Mouse (Mus musculus): ENCODE results near the gene Dpysl5. TPM values are rescaled to one million over a fixed set of nuclear protein-coding genes. Genes with fewer than 3 reads are reported as not detected.

Gene Dpysl5
- polyA plus RNA-seq, 1 experiment from 2014 or later: 0.29 TPM

DNA sequence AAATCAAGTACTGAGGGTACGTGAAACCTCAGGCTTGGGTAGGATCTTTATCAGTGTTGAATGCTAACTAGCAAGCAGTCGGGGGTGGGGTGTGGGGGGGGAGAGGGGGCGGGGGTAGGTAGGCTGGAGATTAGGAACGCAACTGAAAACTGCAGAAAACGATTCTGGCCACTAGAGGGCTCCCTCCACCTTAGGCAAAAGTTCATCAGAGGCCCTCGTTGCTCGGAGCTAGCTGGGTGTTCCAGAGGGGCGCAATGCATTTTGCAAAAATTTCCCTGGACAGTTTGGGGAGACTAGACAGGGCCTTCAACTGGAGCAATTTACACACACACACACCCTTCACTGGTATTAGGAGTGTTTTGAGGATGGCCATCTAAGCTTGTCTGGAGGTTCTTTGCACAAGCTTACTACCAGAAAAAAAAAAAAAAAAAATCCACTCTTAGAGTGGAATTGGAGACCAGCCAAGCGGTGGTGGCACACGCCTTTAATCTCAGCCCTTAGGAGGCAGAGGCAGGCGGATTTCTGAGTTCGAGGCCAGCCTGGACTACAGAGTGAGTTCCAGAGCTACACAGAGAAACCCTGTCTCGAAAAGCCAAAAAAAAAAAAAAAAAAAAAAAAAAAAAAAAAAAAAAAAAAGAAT lies 1.5 kb upstream of the Dpysl5 start:
- Histone ChIP-seq H3K27me3 (peaks cover 83% of the 10 kb centered on the region), H3K9me3 (replicated peaks) (no peaks in the 10 kb centered on the region), H3K4me1 (replicated peaks) (peaks cover 27% of the 10 kb centered on the region), H3K27ac (replicated peaks) (no peak overlapping the region), H3K4me3 (replicated peaks) (no peak overlapping the region), H3K36me3 (replicated peaks) (no peaks in the 10 kb centered on the region), H3K9ac (no peak overlapping the region), H3K4me2 (no peak overlapping the region)
- ATAC-seq (ENCODE audit: insufficient read depth): no peak
- WGBS (ENCODE audit: insufficient replicate concordance): 6% methylated on average over 13 of the region's 13 CpGs

DNA sequence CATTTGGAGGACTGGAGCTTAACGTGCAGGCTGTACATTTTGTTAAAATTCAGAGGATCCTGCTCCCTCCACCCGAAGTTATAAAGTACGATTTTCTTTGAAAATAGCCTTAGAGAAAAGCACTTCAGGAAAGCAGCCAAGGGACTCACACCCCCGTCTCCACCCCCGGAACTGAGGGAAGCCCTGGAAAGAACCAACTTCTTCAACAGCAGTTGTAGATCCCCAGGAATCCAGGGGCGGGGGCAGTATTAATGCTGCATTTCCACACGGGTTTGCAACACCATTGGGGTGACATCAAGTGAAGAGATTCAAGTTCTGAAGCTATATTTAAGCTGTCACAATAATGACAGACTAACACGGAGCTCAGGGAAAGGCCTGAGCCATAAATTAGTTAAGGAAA lies 878 bp upstream of the Dpysl5 start:
- no peaks in the 10 kb centered on the region for H3K9me3 ChIP-seq (replicated peaks)
- H3K4me1 ChIP-seq (replicated peaks): peaks cover 27% of the 10 kb centered on the region
- no peaks in the 10 kb centered on the region for H3K36me3 ChIP-seq (replicated peaks)
- H3K27me3 ChIP-seq: peaks cover 87% of the 10 kb centered on the region
- no peak overlapping the region for H3K4me3 ChIP-seq (replicated peaks)
- no peak overlapping the region for H3K27ac ChIP-seq (replicated peaks)
- 20% methylated on average over 8 of the region's 8 CpGs for WGBS (ENCODE audit: insufficient replicate concordance)
- H3K4me2 ChIP-seq: no peak overlapping the region
- no peak overlapping the region for H3K9ac ChIP-seq
- no peak for ATAC-seq (ENCODE audit: insufficient read depth)

DNA sequence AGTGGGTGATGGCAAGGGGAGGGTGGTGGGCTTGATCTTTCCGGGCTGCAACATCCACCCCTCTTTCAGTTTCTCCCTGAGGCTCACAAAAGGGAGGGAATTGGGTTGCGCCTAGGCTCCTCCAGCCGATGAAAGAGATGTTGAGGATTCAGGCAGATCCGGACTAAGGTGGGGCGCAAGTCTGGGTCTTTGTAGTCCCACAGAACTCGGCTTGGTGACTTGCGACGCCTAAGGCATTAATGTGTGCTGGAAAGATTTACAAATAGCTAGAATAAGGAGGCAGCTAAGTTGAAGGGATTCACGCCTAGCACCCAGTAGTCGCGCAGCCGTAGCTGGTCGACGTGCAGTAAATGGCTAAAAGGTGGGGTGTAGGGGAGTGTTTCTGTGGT lies 632 bp downstream of the Dpysl5 start:
- Histone ChIP-seq H3K4me2 (peak overlapping the region; percentile 66), H3K27ac (replicated peaks) (no peak overlapping the region), H3K4me1 (replicated peaks) (peaks cover 27% of the 10 kb centered on the region), H3K36me3 (replicated peaks) (no peaks in the 10 kb centered on the region), H3K9ac (no peak overlapping the region), H3K4me3 (replicated peaks) (peak overlapping the region; percentile 46), H3K27me3 (peaks cover 91% of the 10 kb centered on the region), H3K9me3 (replicated peaks) (no peaks in the 10 kb centered on the region)
- ATAC-seq (ENCODE audit: insufficient read depth): peak; percentile 26; the same call in 1 of the 2 replicates
- 2% methylated on average over 14 of the region's 14 CpGs for WGBS (ENCODE audit: insufficient replicate concordance)

DNA sequence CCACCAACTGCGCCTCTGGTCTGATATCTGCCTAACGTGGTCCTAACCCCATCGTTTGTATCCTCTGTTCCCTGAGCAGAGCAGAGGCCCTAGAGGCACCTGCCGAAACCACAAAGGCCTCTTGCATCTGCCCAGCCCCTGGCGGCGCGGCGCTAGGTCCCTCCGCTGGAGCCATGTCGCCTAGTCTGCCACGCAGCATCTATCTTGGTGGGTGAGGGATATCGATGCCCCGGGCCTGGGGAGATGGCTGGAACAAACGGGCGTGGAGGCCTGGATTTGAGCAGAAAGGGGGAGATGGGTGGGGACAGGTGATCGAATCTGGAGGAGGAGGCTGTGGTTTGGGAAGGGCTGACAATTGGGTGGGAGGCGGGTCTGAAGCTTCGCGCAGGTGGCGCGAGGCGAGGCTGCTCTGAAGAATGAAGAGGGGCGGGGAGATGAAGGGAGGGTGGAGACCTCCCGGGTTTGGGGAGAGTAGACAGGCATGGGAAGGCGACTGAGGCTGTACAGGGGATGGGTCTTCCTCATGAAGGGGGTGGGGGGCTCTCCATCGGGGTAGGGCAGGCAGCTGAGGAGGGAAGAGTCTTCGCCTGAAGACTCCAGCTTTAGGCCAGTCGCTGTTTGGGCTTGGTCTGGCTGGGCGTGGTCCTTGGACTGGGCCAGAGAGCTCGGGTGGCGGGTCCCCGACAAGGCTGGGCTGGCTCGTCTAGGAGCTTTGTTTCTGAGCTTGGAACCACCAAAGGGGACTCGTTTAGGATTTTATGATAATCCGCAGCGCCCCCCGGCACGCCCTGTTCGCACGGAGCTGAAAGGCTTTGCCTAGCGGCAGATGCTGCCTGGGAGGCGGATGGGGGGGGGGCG lies 1.3 kb downstream of the Dpysl5 start:
- no peak for ATAC-seq (ENCODE audit: insufficient read depth)
- peaks cover 27% of the 10 kb centered on the region for H3K4me1 ChIP-seq (replicated peaks)
- H3K4me3 ChIP-seq (replicated peaks): peak overlapping the region; percentile 46
- peaks cover 88% of the 10 kb centered on the region for H3K27me3 ChIP-seq
- H3K9me3 ChIP-seq (replicated peaks): no peaks in the 10 kb centered on the region
- no peaks in the 10 kb centered on the region for H3K36me3 ChIP-seq (replicated peaks)
- WGBS (ENCODE audit: insufficient replicate concordance): 2% methylated on average over 43 of the region's 43 CpGs
- H3K9ac ChIP-seq: no peak overlapping the region
- H3K4me2 ChIP-seq: peak overlapping the region; percentile 66
- H3K27ac ChIP-seq (replicated peaks): no peak overlapping the region

DNA sequence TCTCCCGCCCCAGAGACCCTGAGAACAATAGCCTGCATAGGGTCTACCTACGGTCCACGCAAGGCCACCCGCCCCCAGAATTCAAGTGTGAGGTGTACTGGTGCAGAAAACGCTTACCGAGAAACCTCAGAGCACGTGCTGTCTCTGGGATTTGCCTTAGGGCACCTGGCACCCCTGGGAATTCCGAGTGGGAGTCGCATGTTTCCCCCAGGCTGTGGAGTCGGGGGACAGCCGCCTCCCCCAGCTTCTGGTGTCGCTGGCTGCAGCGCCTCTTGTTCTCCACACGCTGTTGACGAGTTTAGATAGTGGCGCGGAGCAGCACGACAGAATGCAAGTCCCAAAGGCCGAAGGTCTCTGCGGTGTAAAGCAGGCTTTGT lies 1.9 kb downstream of the Dpysl5 start:
- peak overlapping the region; percentile 2; the same call in 1 of the 2 replicates for H3K4me3 ChIP-seq (replicated peaks)
- no peaks in the 10 kb centered on the region for H3K9me3 ChIP-seq (replicated peaks)
- H3K9ac ChIP-seq: no peak overlapping the region
- peak overlapping the region; percentile 66 for H3K4me2 ChIP-seq
- peaks cover 85% of the 10 kb centered on the region for H3K27me3 ChIP-seq
- WGBS (ENCODE audit: insufficient replicate concordance): 1% methylated on average over 20 of the region's 20 CpGs
- ATAC-seq (ENCODE audit: insufficient read depth): no peak
- no peaks in the 10 kb centered on the region for H3K36me3 ChIP-seq (replicated peaks)
- peaks cover 27% of the 10 kb centered on the region for H3K4me1 ChIP-seq (replicated peaks)
- no peak overlapping the region for H3K27ac ChIP-seq (replicated peaks)

DNA sequence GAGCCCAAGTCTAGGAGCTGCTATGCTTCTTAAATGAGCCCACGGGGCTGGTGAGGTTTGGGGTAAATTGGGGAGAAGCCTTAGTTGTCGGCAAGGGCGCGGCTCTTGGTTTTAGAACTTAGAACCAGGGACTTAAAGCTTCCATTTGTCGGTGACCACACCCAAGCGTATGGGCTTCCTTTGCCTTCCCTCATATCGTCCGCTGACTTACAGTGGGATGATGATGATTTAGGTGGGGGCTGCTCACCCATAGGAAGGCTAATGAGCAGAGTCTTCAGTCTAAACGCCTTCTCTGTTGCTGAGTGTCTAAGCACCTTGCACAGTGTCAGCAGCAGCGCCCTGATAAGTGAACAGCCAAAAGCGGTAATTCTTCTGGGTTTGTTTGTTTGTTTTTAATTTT lies 2.3 kb downstream of the Dpysl5 start:
- H3K4me3 ChIP-seq (replicated peaks): 0 out of 2 replicates have a peak overlapping the region, but pooled peaks have one; percentile 2
- H3K4me2 ChIP-seq: peak overlapping the region; percentile 66
- H3K4me1 ChIP-seq (replicated peaks): peaks cover 27% of the 10 kb centered on the region
- WGBS (ENCODE audit: insufficient replicate concordance): 19% methylated on average over 11 of the region's 11 CpGs
- no peak overlapping the region for H3K9ac ChIP-seq
- no peaks in the 10 kb centered on the region for H3K36me3 ChIP-seq (replicated peaks)
- no peak for ATAC-seq (ENCODE audit: insufficient read depth)
- H3K9me3 ChIP-seq (replicated peaks): no peaks in the 10 kb centered on the region
- peaks cover 81% of the 10 kb centered on the region for H3K27me3 ChIP-seq
- no peak overlapping the region for H3K27ac ChIP-seq (replicated peaks)

DNA sequence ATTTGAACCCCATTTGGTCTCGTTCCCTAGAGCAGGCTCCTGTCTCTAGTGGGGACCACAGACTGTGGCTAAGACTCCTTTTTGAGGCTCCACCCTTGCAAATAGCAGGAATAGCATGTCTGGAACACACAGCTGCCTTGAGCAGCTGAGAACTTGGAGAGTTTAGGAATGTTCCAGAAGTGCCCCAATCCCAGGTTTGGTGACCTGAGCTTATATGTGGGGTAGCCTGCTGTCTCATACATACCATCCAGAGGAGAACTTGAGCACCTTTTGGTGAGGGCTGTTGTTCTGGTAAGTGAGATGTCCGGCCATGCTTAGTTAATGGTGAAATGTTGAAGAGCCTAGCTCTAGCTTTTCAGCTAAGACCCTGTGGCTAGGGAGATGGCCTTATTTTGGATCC lies 4.9 kb downstream of the Dpysl5 start:
- Histone ChIP-seq H3K9ac (no peak overlapping the region), H3K27me3 (peaks cover 55% of the 10 kb centered on the region)
- WGBS (ENCODE audit: insufficient replicate concordance): 55% methylated on average over 2 of the region's 2 CpGs

DNA sequence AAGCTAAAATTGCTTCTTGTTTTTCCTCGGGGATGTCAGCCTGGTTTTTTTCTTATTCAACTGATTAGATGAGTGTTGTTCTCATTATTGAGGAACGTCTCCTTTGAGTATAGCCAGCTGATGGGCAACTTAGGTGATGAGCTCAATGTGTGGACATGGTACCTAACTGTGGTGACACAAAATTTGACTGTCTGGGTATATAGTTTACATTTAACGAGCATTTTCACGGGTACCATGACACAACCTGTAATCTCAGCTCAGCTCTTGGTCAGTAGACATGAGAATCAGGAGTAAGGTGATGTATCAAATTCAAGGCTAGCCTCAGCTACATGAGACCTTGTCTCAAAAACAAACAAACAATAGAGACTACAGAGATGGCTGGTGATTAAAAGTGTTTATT lies 6.1 kb downstream of the Dpysl5 start:
- Histone ChIP-seq H3K27me3 (peaks cover 43% of the 10 kb centered on the region), H3K9ac (no peak overlapping the region), H3K36me3 (replicated peaks) (no peaks in the 10 kb centered on the region), H3K4me2 (no peak overlapping the region), H3K27ac (replicated peaks) (no peak overlapping the region), H3K4me3 (replicated peaks) (no peak overlapping the region), H3K9me3 (replicated peaks) (no peaks in the 10 kb centered on the region), H3K4me1 (replicated peaks) (peaks cover 13% of the 10 kb centered on the region; the same call in 1 of the 2 replicates)
- WGBS (ENCODE audit: insufficient replicate concordance): 59% methylated on average over 4 of the region's 4 CpGs
- ATAC-seq (ENCODE audit: insufficient read depth): no peak

More for the DNA sequence above, 4.9 kb downstream of the Dpysl5 start:
- Histone ChIP-seq H3K4me3 (replicated peaks) (no peak overlapping the region), H3K36me3 (replicated peaks) (no peaks in the 10 kb centered on the region), H3K4me1 (replicated peaks) (peaks cover 25% of the 10 kb centered on the region), H3K27ac (replicated peaks) (no peak overlapping the region), H3K4me2 (no peak overlapping the region), H3K9me3 (replicated peaks) (no peaks in the 10 kb centered on the region)
- no peak for ATAC-seq (ENCODE audit: insufficient read depth)

DNA sequence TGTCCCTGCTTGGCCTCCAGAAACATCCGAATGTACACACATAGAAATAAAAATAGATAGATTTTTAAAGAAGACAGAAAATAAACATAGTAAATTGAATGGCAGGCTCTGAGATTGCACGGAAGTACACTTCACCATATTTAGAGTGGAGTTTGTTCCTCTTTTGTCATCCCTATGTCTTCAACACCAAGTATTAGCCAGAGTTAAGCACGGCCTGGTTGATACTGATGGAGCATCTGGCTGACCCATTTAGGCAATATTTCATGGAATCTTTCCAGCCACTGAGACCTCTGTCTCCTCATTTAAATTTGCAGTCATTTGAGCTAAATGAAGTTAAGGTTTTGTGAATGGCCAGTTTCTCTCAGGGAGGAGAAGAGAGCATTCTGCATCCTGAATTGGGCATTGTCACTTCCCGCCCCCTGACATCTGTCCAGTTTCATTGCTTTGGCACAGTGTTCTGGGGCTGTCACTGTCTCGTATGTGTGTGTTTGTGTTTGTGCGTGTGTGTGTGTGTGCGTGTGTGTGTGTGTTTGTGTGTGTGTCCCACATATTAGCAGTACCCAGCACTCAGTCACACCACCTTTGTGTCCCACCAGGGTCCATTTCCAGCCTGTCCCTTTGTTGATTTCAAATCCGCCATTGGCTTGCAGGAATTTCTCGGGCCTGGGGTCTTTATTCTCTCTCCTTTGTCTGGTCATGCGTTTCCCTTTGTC lies 6.8 kb downstream of the Dpysl5 start:
- no peak overlapping the region for H3K4me3 ChIP-seq (replicated peaks)
- peaks cover 6% of the 10 kb centered on the region; the same call in 1 of the 2 replicates for H3K4me1 ChIP-seq (replicated peaks)
- no peak overlapping the region for H3K9ac ChIP-seq
- WGBS (ENCODE audit: insufficient replicate concordance): 59% methylated on average over 10 of the region's 10 CpGs
- no peaks in the 10 kb centered on the region for H3K9me3 ChIP-seq (replicated peaks)
- no peak overlapping the region for H3K4me2 ChIP-seq
- no peaks in the 10 kb centered on the region for H3K36me3 ChIP-seq (replicated peaks)
- no peak for ATAC-seq (ENCODE audit: insufficient read depth)
- H3K27me3 ChIP-seq: peaks cover 37% of the 10 kb centered on the region
- no peak overlapping the region for H3K27ac ChIP-seq (replicated peaks)

DNA sequence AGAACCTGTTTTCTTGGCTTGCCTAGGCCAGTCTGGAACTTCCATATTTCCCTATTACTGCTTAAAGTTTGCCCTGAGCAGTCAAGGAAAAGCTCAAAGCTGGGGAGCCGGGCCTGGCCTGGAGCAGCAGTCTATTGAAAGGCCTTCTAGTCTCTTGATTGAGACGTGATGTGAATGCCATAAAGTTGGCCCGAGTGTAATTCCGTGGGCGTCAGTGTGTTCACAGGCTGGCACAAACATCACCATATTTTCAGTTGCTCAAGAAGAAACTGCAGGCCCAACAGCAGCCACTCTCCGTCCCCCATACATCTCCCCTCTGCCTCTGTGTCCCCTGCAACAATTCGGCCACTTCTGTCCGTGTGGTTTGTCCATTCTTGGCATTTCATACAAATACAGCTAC lies 10.6 kb downstream of the Dpysl5 start:
- H3K27ac ChIP-seq (replicated peaks): no peak overlapping the region
- no peaks in the 10 kb centered on the region for H3K36me3 ChIP-seq (replicated peaks)
- H3K4me2 ChIP-seq: no peak overlapping the region
- no peak overlapping the region for H3K4me3 ChIP-seq (replicated peaks)
- WGBS (ENCODE audit: insufficient replicate concordance): 65% methylated on average over 8 of the region's 8 CpGs
- no peak for ATAC-seq (ENCODE audit: insufficient read depth)
- no peaks in the 10 kb centered on the region for H3K9me3 ChIP-seq (replicated peaks)
- no peaks in the 10 kb centered on the region for H3K4me1 ChIP-seq (replicated peaks)
- H3K27me3 ChIP-seq: no peaks in the 10 kb centered on the region
- H3K9ac ChIP-seq: no peak overlapping the region

DNA sequence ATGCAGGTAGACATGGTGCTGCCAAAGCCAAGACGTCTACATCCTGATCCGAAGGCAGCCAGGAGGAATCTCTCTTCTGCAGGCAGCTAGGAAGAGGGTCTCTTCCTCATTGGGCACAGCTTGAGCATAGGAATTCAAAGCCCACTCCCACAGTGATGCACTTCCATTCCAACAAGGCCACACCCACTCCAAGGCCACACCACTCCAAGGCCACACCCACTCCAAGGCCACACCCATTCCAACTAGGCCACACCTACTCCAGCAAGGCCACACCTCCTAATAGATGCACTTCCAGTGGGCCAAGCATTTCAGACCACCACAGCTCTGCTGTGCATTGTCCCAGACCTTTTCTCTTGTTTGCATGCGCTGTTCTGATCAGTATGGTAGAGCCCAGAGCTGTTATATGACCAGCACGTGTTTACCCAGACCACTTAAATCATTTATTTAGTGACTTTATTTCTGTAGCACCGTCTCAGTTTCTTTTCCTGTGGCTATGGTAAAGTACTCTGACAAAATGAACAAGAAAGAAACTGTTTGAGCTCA lies 14.9 kb downstream of the Dpysl5 start:
- WGBS (ENCODE audit: insufficient replicate concordance): 78% methylated on average over 5 of the region's 5 CpGs
- H3K4me1 ChIP-seq (replicated peaks): no peaks in the 10 kb centered on the region
- H3K27me3 ChIP-seq: no peaks in the 10 kb centered on the region
- no peaks in the 10 kb centered on the region for H3K36me3 ChIP-seq (replicated peaks)
- H3K9ac ChIP-seq: no peak overlapping the region
- H3K27ac ChIP-seq (replicated peaks): no peak overlapping the region
- no peaks in the 10 kb centered on the region for H3K9me3 ChIP-seq (replicated peaks)
- no peak overlapping the region for H3K4me3 ChIP-seq (replicated peaks)
- no peak for ATAC-seq (ENCODE audit: insufficient read depth)
- H3K4me2 ChIP-seq: no peak overlapping the region

Data from liver, embryonic 15.5 days (tissue).